Mouse (Mus musculus): ENCODE data around the gene Ptgfrn. TPM values are rescaled to one million over a fixed set of nuclear protein-coding genes. Genes with fewer than 3 reads are reported as not detected.

Gene Ptgfrn
- polyA plus RNA-seq, 1 experiment from 2014 or later, result 6.6 TPM

DNA sequence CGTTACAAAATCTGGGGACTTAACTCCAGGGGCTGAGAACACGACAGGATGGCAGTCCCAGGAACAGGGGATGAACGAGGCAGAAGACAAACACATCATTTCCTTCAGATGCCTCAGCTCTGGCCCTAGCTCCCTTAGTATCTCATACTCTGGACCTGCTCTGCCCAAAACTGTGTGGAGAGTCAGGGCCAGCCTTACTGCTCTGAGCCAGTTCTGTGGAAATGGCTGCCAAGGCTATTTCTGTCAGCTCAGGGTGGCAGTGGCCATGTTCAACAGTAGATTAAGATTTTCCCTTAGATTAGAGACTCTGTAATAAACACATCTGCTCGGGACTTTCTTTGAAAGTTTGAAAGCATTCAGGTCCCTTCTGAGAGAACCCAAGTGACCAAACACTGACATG lies 58.5 kb downstream of the Ptgfrn start:
- Histone ChIP-seq H3K27ac (replicated peaks; ENCODE audit: low read depth, low read length) (no peak overlapping the region), H3K4me1 (ENCODE audit: control insufficient read depth, insufficient read depth, low read length) (no peaks in the 10 kb centered on the region), H3K9me3 (ENCODE audit: control insufficient read depth, low read length) (no peaks in the 10 kb centered on the region), H3K4me3 (ENCODE audit: low read depth, low read length) (no peak overlapping the region), H3K9ac (ENCODE audit: low read length) (no peak overlapping the region), H3K4me2 (ENCODE audit: low read depth, severe bottlenecking) (no peak overlapping the region), H3K36me3 (ENCODE audit: control insufficient read depth, insufficient read depth, low read length) (peaks cover 9% of the 10 kb centered on the region; the same call in 1 of the 2 replicates), H3K27me3 (ENCODE audit: control insufficient read depth, insufficient read depth, low read length) (no peaks in the 10 kb centered on the region)
- ATAC-seq (ENCODE audit: insufficient number of reproducible peaks, low FRiP score, low TSS enrichment, low read depth) (no peak), DNase-seq (ENCODE audit: low spot score) (no peak)
- 81% methylated on average over 4 of the region's 4 CpGs for WGBS

DNA sequence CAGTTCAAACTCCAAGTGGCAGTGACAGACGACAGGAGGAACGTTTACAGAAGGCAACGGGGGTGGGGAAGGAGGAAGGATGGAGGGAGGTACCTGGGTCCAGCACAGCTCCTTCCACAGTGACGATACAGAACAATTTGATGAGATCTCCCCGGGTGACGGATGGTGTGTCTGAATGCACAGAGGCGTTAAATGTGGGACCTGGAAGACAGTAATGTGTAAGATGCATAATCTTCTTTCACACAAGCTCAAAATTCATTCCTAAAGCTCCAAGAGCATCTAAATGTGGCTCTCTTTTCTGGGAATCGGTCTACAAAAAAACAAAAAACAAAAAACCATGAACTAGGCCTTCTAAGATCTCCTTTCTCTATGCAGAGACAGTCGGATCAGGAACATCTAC lies 60.1 kb downstream of the Ptgfrn start:
- H3K27me3 ChIP-seq (ENCODE audit: control insufficient read depth, insufficient read depth, low read length), result no peaks in the 10 kb centered on the region
- ATAC-seq (ENCODE audit: insufficient number of reproducible peaks, low FRiP score, low TSS enrichment, low read depth) (no peak), DNase-seq (ENCODE audit: low spot score) (no peak)
- H3K9me3 ChIP-seq (ENCODE audit: control insufficient read depth, low read length), result no peaks in the 10 kb centered on the region
- WGBS, result 78% methylated on average over 9 of the region's 9 CpGs
- no peak overlapping the region for H3K4me2 ChIP-seq (ENCODE audit: low read depth, severe bottlenecking)
- no peaks in the 10 kb centered on the region for H3K4me1 ChIP-seq (ENCODE audit: control insufficient read depth, insufficient read depth, low read length)
- peaks cover 9% of the 10 kb centered on the region; the same call in 1 of the 2 replicates for H3K36me3 ChIP-seq (ENCODE audit: control insufficient read depth, insufficient read depth, low read length)
- H3K4me3 ChIP-seq (ENCODE audit: low read depth, low read length), result no peak overlapping the region
- no peak overlapping the region for H3K9ac ChIP-seq (ENCODE audit: low read length)
- no peak overlapping the region for H3K27ac ChIP-seq (replicated peaks; ENCODE audit: low read depth, low read length)

DNA sequence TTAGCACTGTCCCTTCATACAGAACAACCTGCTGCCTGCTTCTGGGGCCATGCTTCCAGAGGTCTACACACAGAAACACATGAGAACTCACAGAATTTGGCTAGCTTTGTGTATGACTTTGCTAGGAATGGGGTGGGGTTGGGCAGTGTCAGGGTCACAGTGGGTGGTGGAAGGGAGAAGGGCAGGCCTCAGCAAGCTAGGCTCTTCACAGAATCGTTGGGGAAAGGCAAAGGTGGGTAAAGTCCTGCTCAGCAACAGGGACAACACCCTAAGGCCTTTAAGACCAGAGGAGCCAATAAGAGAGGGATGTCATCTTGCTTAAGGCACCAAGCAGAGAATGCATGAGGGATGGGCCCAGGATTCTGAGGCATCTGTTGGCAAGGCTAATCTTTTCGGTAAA lies 61.3 kb downstream of the Ptgfrn start:
- H3K4me3 ChIP-seq (ENCODE audit: low read depth, low read length), result no peak overlapping the region
- no peak for ATAC-seq (ENCODE audit: insufficient number of reproducible peaks, low FRiP score, low TSS enrichment, low read depth)

DNA sequence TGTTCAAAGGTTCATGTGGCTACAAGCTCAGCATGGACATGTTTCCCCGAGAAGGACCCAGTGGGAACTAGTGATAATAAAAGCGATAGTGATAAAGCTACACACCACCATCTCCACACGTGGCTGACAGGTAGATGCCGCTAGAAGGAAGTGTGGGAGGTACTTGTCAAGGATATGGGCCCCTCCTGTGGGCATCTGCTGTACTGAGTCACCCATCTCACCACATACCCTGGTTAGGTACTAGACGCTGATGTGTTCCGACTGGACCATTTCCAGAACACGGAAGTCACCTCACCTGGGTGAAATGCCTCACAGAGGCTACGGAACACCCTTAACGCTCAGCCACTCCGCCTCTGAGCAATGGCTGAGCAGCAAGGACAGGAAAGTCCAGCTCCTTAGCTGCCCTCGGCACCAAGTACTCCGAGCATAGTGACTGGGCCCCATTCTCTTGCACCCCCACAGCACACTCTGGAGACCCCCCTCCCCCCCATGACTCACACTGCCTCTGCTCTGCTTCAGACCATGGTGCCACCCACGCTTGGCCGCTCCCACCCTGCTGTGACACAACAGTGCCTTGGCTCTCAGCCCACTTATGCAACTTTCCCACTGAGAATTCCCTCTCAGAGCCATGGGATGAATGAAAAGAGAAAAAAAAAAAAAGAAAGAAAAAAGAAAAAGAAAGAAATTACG lies 62.3 kb downstream of the Ptgfrn start:
- Histone ChIP-seq H3K27ac (replicated peaks; ENCODE audit: low read depth, low read length) (no peak overlapping the region), H3K9ac (ENCODE audit: low read length) (no peak overlapping the region), H3K27me3 (ENCODE audit: control insufficient read depth, insufficient read depth, low read length) (no peaks in the 10 kb centered on the region), H3K4me2 (ENCODE audit: low read depth, severe bottlenecking) (no peak overlapping the region), H3K4me1 (ENCODE audit: control insufficient read depth, insufficient read depth, low read length) (0 out of 2 replicates have a peak, but pooled peaks cover 3% of the 10 kb centered on the region), H3K36me3 (ENCODE audit: control insufficient read depth, insufficient read depth, low read length) (peaks cover 14% of the 10 kb centered on the region; the same call in 1 of the 2 replicates), H3K9me3 (ENCODE audit: control insufficient read depth, low read length) (no peaks in the 10 kb centered on the region), H3K4me3 (ENCODE audit: low read depth, low read length) (no peak overlapping the region)
- DNase-seq (ENCODE audit: low spot score), result no peak
- WGBS, result 94% methylated on average over 15 of the region's 15 CpGs
- ATAC-seq (ENCODE audit: insufficient number of reproducible peaks, low FRiP score, low TSS enrichment, low read depth), result no peak

More for the DNA sequence above, 61.3 kb downstream of the Ptgfrn start:
- Histone ChIP-seq H3K27ac (replicated peaks; ENCODE audit: low read depth, low read length) (no peak overlapping the region), H3K36me3 (ENCODE audit: control insufficient read depth, insufficient read depth, low read length) (peaks cover 11% of the 10 kb centered on the region; the same call in 1 of the 2 replicates), H3K4me2 (ENCODE audit: low read depth, severe bottlenecking) (no peak overlapping the region), H3K9ac (ENCODE audit: low read length) (no peak overlapping the region), H3K27me3 (ENCODE audit: control insufficient read depth, insufficient read depth, low read length) (no peaks in the 10 kb centered on the region), H3K9me3 (ENCODE audit: control insufficient read depth, low read length) (no peaks in the 10 kb centered on the region), H3K4me1 (ENCODE audit: control insufficient read depth, insufficient read depth, low read length) (no peaks in the 10 kb centered on the region)
- DNase-seq (ENCODE audit: low spot score), result no peak
- 90% methylated on average over 2 of the region's 2 CpGs for WGBS

DNA sequence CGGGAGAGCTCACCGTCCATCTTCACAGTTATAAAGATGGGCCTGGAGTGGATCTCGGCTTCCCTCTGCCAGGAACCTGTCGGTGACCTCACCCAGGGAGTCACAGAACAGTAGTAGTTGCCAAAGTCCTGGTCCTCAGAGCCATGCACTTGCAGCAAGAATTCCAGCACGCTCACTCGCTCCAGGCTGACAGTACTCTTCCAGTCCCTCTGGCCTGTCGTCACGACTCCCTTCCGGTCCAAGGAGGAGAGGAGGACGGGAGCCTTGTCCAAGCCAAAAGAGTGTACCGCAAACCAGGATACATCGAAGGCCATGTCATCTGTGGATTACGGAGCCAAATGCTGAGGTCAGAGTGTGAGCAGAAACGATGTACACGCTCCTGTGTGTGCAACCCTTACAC lies 64.6 kb downstream of the Ptgfrn start:
- ATAC-seq (ENCODE audit: insufficient number of reproducible peaks, low FRiP score, low TSS enrichment, low read depth), result no peak
- H3K4me1 ChIP-seq (ENCODE audit: control insufficient read depth, insufficient read depth, low read length), result 0 out of 2 replicates have a peak, but pooled peaks cover 3% of the 10 kb centered on the region
- no peak overlapping the region for H3K9ac ChIP-seq (ENCODE audit: low read length)
- peaks cover 16% of the 10 kb centered on the region; the same call in 1 of the 2 replicates for H3K36me3 ChIP-seq (ENCODE audit: control insufficient read depth, insufficient read depth, low read length)
- WGBS, result 94% methylated on average over 15 of the region's 15 CpGs
- H3K9me3 ChIP-seq (ENCODE audit: control insufficient read depth, low read length), result no peaks in the 10 kb centered on the region
- no peak overlapping the region for H3K27ac ChIP-seq (replicated peaks; ENCODE audit: low read depth, low read length)
- no peak for DNase-seq (ENCODE audit: low spot score)
- no peak overlapping the region for H3K4me3 ChIP-seq (ENCODE audit: low read depth, low read length)
- no peaks in the 10 kb centered on the region for H3K27me3 ChIP-seq (ENCODE audit: control insufficient read depth, insufficient read depth, low read length)
- no peak overlapping the region for H3K4me2 ChIP-seq (ENCODE audit: low read depth, severe bottlenecking)

DNA sequence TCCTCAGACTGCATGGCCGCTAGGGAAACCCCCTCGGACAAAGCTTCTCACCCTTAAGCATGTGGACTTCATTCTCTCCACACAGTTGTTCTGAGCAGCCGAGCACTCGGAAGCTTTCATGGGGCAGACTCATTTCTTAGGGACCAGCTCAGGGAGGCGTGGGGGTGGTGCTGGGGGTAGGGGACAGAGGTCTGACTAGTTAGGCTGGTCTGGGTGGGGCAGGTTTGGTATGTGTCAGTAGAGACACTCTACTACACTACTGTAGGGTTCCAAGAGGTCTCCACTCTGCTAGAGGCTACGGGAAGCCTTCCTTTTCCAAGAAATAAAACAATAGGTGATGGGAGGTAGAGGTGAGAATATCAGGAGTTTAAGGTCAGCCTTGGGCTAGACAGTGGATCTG lies 65.4 kb downstream of the Ptgfrn start:
- DNase-seq (ENCODE audit: low spot score) (no peak), ATAC-seq (ENCODE audit: insufficient number of reproducible peaks, low FRiP score, low TSS enrichment, low read depth) (no peak)
- Histone ChIP-seq H3K9ac (ENCODE audit: low read length) (no peak overlapping the region), H3K4me1 (ENCODE audit: control insufficient read depth, insufficient read depth, low read length) (0 out of 2 replicates have a peak, but pooled peaks cover 3% of the 10 kb centered on the region), H3K4me3 (ENCODE audit: low read depth, low read length) (no peak overlapping the region), H3K9me3 (ENCODE audit: control insufficient read depth, low read length) (no peaks in the 10 kb centered on the region), H3K36me3 (ENCODE audit: control insufficient read depth, insufficient read depth, low read length) (peaks cover 16% of the 10 kb centered on the region; the same call in 1 of the 2 replicates), H3K27me3 (ENCODE audit: control insufficient read depth, insufficient read depth, low read length) (no peaks in the 10 kb centered on the region), H3K4me2 (ENCODE audit: low read depth, severe bottlenecking) (no peak overlapping the region), H3K27ac (replicated peaks; ENCODE audit: low read depth, low read length) (no peak overlapping the region)
- WGBS, result 70% methylated on average over 6 of the region's 6 CpGs

DNA sequence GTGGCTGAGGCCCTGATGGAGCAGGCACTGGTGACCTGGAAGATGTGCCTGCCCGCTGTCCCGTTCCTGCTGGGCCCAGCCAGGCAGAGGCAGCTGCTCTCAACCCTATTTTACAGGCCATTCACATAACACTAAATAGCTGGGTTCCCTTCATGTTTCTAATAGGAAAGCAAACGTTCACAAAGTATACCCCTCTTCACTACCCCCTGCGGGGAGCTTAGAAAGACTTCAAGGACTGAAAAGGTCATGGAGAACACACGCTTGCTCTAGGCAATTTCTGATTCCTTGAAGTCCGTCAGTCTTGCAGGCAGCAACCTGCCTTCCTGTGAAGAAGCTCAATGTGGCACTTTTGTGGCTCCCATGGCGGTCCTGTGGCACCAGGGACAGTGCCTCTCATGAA lies 68.1 kb downstream of the Ptgfrn start:
- H3K9ac ChIP-seq (ENCODE audit: low read length), result no peak overlapping the region
- no peak overlapping the region for H3K4me3 ChIP-seq (ENCODE audit: low read depth, low read length)
- H3K27ac ChIP-seq (replicated peaks; ENCODE audit: low read depth, low read length), result no peak overlapping the region
- no peak overlapping the region for H3K4me2 ChIP-seq (ENCODE audit: low read depth, severe bottlenecking)
- no peak for ATAC-seq (ENCODE audit: insufficient number of reproducible peaks, low FRiP score, low TSS enrichment, low read depth)
- no peak for DNase-seq (ENCODE audit: low spot score)
- H3K9me3 ChIP-seq (ENCODE audit: control insufficient read depth, low read length), result no peaks in the 10 kb centered on the region
- 71% methylated on average over 7 of the region's 7 CpGs for WGBS
- H3K4me1 ChIP-seq (ENCODE audit: control insufficient read depth, insufficient read depth, low read length), result 0 out of 2 replicates have a peak, but pooled peaks cover 3% of the 10 kb centered on the region
- peaks cover 7% of the 10 kb centered on the region; the same call in 1 of the 2 replicates for H3K36me3 ChIP-seq (ENCODE audit: control insufficient read depth, insufficient read depth, low read length)
- no peaks in the 10 kb centered on the region for H3K27me3 ChIP-seq (ENCODE audit: control insufficient read depth, insufficient read depth, low read length)

DNA sequence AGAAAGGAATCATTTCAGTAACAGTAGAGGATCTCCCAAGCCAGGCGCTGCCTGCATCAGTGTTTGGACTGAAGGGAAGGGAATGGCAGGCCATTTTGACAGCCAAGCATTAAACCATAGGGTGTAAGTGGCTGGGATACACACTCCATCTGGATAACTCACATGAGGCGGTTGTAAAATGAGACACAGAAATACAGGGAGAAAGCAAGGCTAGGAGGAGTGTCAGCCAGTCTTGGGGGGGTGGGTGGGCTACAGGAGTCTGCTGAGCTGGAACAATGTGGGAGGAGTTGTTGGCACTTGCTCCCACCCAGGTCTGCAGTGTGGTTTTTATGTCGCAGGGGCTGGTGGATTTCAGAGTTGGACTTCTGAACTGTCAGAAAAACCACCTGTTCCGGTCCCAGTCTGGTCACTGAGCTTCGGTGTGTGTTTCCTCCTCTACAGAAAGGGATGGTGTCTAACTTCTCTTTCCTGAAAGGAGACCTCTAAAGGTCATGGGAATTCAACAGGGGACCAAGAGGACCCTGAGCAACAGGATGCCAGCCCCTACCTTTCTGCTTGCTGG lies 72.0 kb downstream of the Ptgfrn start:
- Histone ChIP-seq H3K27ac (replicated peaks; ENCODE audit: low read depth, low read length) (no peak overlapping the region), H3K4me2 (ENCODE audit: low read depth, severe bottlenecking) (no peak overlapping the region), H3K4me3 (ENCODE audit: low read depth, low read length) (no peak overlapping the region), H3K9ac (ENCODE audit: low read length) (no peak overlapping the region), H3K9me3 (ENCODE audit: control insufficient read depth, low read length) (no peaks in the 10 kb centered on the region), H3K27me3 (ENCODE audit: control insufficient read depth, insufficient read depth, low read length) (no peaks in the 10 kb centered on the region), H3K4me1 (ENCODE audit: control insufficient read depth, insufficient read depth, low read length) (no peaks in the 10 kb centered on the region), H3K36me3 (ENCODE audit: control insufficient read depth, insufficient read depth, low read length) (peaks cover 3% of the 10 kb centered on the region; the same call in 1 of the 2 replicates)
- DNase-seq (ENCODE audit: low spot score) (no peak), ATAC-seq (ENCODE audit: insufficient number of reproducible peaks, low FRiP score, low TSS enrichment, low read depth) (no peak)
- 87% methylated on average over 5 of the region's 5 CpGs for WGBS

Measured in limb, embryonic 11.5 days (tissue).